Mouse (Mus musculus) heart, embryonic 10.5 days (tissue): ENCODE data around the gene Lbhd2. TPM values are rescaled to one million over a fixed set of nuclear protein-coding genes. Genes with fewer than 3 reads are reported as not detected.

ENCODE experiments used
- DNase-seq: peaks from one replicate; pipeline ENCODE4 v3.0.0-alpha.2; 2017; ENCODE audit warnings: low spot score
- H3K27ac ChIP-seq: fragments of 300-500 bp; sonication (generic); 2 replicates; pipeline ENCODE4 v1.5.1; 2016; ENCODE audit warnings: mild to moderate bottlenecking
- H3K27me3 ChIP-seq: fragments of 300-500 bp; sonication (generic); 2 replicates; pipeline ENCODE4 v1.6.1; 2016; ENCODE audit warnings: mild to moderate bottlenecking; ENCODE audit not compliant: poor library complexity, insufficient read depth, severe bottlenecking
- H3K36me3 ChIP-seq: fragments of 300-500 bp; sonication (generic); 2 replicates; pipeline ENCODE4 v1.6.1; 2016; ENCODE audit warnings: mild to moderate bottlenecking, moderate library complexity
- H3K4me1 ChIP-seq: fragments of 300-500 bp; sonication (generic); 2 replicates; pipeline ENCODE4 v1.6.1; 2016; ENCODE audit warnings: mild to moderate bottlenecking
- H3K4me3 ChIP-seq: fragments of 300-500 bp; sonication (generic); 2 replicates; pipeline ENCODE4 v1.5.1; 2016; ENCODE audit warnings: mild to moderate bottlenecking, moderate library complexity
- H3K9me3 ChIP-seq: fragments of 300-500 bp; sonication (generic); 2 replicates; pipeline ENCODE4 v1.6.1; 2016; ENCODE audit warnings: mild to moderate bottlenecking, moderate library complexity
- WGBS: fragments of 180-500 bp; shearing (Covaris S2); methylation state at CpG from one replicate; pipeline ENCODE4 v1.1.7; 2016; 5-methylcytosine and 5-hydroxymethylcytosine counted together
- polyA plus RNA-seq: library from polyadenylated mRNA; unstranded; fragments of >200 nt; fragmentation: Nextera tagmentation; extraction: Ambion mirVana; gene quantifications from 2 replicates; pipeline ENCODE4 v1.2.1, GENCODE M21; 2016

The Lbhd2 gene
- polyA plus RNA-seq, 1 experiment from 2014 or later = 0.21 TPM

GRCm38 (mm10) chr12:111413300-111413699 lies 6.7 kb downstream of the Lbhd2 start:
- peaks cover 41% of the 10 kb centered on the region for H3K4me1 ChIP-seq
- peak; percentile 96 for DNase-seq
- peaks cover 58% of the 10 kb centered on the region for H3K27me3 ChIP-seq
- H3K9me3 ChIP-seq = no peaks in the 10 kb centered on the region
- no peaks in the 10 kb centered on the region for H3K36me3 ChIP-seq
- peak overlapping the region; percentile 55 for H3K4me3 ChIP-seq
- WGBS = under 1% methylated on average over 21 of the region's 21 CpGs
- peak overlapping the region; percentile 85 for H3K27ac ChIP-seq

DNA sequence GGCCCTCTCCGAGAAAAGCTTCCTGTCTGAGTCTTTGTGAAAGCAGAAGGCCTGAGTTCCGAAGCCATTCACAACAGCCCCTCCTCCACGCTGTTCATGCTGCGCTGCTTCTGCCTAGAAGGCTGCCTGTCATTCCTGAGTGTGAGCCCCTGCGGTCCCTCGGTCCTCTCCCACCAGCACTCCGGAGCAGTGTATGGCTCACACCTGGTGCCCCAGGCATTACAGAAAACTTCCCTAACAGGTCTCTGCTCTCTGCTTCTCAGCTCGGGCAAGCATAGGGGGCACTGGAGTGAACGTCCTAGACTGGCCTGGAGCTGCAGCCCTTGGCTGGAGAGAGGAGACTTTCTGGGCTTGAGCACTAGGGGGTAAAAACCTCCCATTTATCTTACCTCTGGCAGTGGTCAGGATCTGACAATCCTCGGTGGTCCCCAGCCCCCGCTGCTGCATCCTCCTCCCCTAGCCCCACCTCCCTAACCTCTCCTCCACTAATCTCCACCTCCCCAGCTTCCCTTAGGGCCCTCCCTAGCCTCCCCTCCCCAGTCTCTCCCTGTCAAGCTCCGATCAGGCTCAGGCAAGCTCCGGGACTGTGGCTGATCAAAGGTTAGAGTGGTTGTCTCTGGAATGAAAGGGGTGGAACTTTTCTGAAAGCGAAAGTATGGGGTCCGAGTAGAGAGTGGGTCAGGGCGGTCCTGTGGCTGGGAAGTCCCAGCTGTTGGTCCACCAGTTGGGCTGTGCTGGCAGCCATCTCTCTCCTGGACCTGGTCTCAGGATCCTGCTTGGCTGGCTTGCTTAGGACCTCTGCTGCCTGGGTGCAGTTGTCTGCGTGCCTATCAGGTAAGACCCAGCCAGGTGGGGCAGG lies 10.5 kb downstream of the Lbhd2 start, which contains the start of gene Exoc3l4:
TSS of gene Exoc3l4 (plus strand) at position 97 of the 859 bp plus-strand sequence.
- 2% methylated on average over 17 of the region's 17 CpGs for WGBS
- Histone ChIP-seq H3K4me1 (peaks cover 59% of the 10 kb centered on the region), H3K4me3 (peak within 1 kb of the TSS; percentile 55), H3K9me3 (no peaks in the 10 kb centered on the region), H3K36me3 (no peaks in the 10 kb centered on the region), H3K27ac (peak within 1 kb of the TSS; percentile 69), H3K27me3 (peaks cover 56% of the 10 kb centered on the region)
- no peak for DNase-seq

DNA sequence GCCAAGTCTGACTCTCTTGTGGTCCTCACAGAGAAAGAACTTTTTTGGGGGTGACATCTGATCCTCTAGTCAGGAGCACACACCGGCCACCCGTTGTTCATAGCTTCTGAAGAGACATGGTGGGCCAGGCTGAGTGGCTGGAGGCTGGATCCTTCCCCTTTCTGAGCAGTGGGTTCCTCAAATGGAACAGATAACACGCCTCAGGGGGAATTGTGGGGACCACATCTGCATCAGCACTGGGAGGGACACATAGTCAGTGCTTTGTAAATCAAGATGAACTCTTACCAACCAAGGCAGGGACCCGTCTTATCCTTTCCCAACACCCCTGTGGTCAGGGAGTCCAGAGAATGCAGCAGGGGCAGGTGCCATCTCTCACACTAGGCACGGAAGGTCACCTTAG lies 13.3 kb downstream of the Lbhd2 start:
- WGBS = 75% methylated on average over 5 of the region's 5 CpGs
- peaks cover 78% of the 10 kb centered on the region for H3K27me3 ChIP-seq
- no peak overlapping the region for H3K27ac ChIP-seq
- no peaks in the 10 kb centered on the region for H3K36me3 ChIP-seq
- peaks cover 51% of the 10 kb centered on the region for H3K4me1 ChIP-seq
- no peak overlapping the region for H3K4me3 ChIP-seq
- DNase-seq = no peak
- H3K9me3 ChIP-seq = no peaks in the 10 kb centered on the region

- 26% methylated on average over 7 of the region's 7 CpGs for WGBS
- Histone ChIP-seq H3K36me3 (no peaks in the 10 kb centered on the region), H3K9me3 (no peaks in the 10 kb centered on the region), H3K27ac (peak overlapping the region; percentile 59), H3K4me3 (peak overlapping the region; percentile 23; the same call in 1 of the 2 replicates), H3K27me3 (peaks cover 84% of the 10 kb centered on the region), H3K4me1 (peaks cover 63% of the 10 kb centered on the region)
- no peak for DNase-seq
These were observed 14.5 kb downstream of the Lbhd2 start for GRCm38 (mm10) chr12:111420946-111421709.

DNA sequence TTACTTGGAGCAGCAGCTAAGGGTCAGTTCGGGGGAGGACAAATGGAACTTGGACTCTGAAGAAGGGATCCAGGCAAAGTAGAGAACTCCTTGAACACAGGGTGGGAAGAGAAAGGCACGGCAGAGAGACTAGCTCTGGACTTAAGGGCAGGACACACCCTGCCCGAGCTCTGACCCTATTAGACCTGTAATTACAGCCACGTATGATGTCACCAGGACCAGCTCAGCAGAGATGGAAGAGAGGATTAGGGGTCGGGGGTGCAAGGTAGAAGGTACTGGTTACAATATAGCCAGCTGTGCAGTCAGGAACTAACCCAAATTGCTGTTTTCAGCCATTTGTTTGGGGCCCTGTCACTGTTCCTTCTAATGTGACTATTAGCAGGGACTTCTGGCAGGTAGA lies 16.2 kb downstream of the Lbhd2 start:
- Histone ChIP-seq H3K36me3 (no peaks in the 10 kb centered on the region), H3K4me1 (peaks cover 53% of the 10 kb centered on the region), H3K9me3 (no peaks in the 10 kb centered on the region), H3K4me3 (no peak overlapping the region), H3K27ac (no peak overlapping the region), H3K27me3 (peaks cover 95% of the 10 kb centered on the region)
- DNase-seq = no peak
- WGBS = 61% methylated on average over 5 of the region's 5 CpGs

GRCm38 (mm10) chr12:111423570-111424129 lies 17.0 kb downstream of the Lbhd2 start:
- no peaks in the 10 kb centered on the region for H3K9me3 ChIP-seq
- H3K27ac ChIP-seq = no peak overlapping the region
- peak overlapping the region; percentile 49 for H3K4me3 ChIP-seq
- DNase-seq = no peak
- peaks cover 60% of the 10 kb centered on the region for H3K4me1 ChIP-seq
- H3K27me3 ChIP-seq = peaks cover 95% of the 10 kb centered on the region
- no peaks in the 10 kb centered on the region for H3K36me3 ChIP-seq
- 8% methylated on average over 43 of the region's 43 CpGs for WGBS

DNA sequence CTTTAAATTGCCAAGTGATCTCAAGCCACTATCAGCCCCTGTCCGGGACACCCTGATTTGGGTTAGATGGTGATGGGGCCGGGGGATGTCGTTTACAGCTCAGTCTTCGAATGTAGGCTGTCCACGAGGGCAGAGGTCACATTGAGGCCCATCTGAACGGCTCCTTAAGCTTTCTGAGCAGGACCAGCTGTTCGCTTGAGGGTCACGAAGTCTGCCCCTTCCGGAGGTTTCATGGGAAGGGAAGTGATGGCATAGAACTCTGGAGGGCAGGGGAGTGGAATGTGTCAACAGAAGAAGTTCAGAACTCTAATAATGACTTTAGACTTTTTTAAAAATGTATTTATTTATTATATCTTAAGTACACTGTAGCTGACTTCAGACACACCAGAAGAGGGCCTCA lies 17.9 kb downstream of the Lbhd2 start:
- Histone ChIP-seq H3K9me3 (no peaks in the 10 kb centered on the region), H3K4me3 (no peak overlapping the region), H3K4me1 (peaks cover 68% of the 10 kb centered on the region), H3K36me3 (no peaks in the 10 kb centered on the region), H3K27ac (no peak overlapping the region), H3K27me3 (peaks cover 95% of the 10 kb centered on the region)
- no peak for DNase-seq
- WGBS = 35% methylated on average over 9 of the region's 9 CpGs

- H3K4me3 ChIP-seq = peak overlapping the region; percentile 24; the same call in 1 of the 2 replicates
- 0 out of 2 replicates have a peak overlapping the region, but pooled peaks have one; percentile 30 for H3K27ac ChIP-seq
- no peaks in the 10 kb centered on the region for H3K9me3 ChIP-seq
- DNase-seq = no peak
- WGBS = 8% methylated on average over 15 of the region's 15 CpGs
- peaks cover 71% of the 10 kb centered on the region for H3K4me1 ChIP-seq
- H3K27me3 ChIP-seq = peaks cover 95% of the 10 kb centered on the region
- no peaks in the 10 kb centered on the region for H3K36me3 ChIP-seq
These were observed 18.6 kb downstream of the Lbhd2 start for GRCm38 (mm10) chr12:111425258-111425657.

- Histone ChIP-seq H3K4me1 (peaks cover 71% of the 10 kb centered on the region), H3K27ac (no peak overlapping the region), H3K27me3 (peaks cover 97% of the 10 kb centered on the region), H3K4me3 (peak overlapping the region; percentile 24; the same call in 1 of the 2 replicates), H3K36me3 (no peaks in the 10 kb centered on the region), H3K9me3 (no peaks in the 10 kb centered on the region)
- DNase-seq = peak; percentile 93
- WGBS = 18% methylated on average over 29 of the region's 29 CpGs
These were observed 19.3 kb downstream of the Lbhd2 start for GRCm38 (mm10) chr12:111425789-111426460.

GRCm38 (mm10) chr12:111427438-111428113 lies 21.0 kb downstream of the Lbhd2 start:
- no peaks in the 10 kb centered on the region for H3K9me3 ChIP-seq
- H3K36me3 ChIP-seq = no peaks in the 10 kb centered on the region
- no peak overlapping the region for H3K27ac ChIP-seq
- H3K27me3 ChIP-seq = peaks cover 97% of the 10 kb centered on the region
- 52% methylated on average over 12 of the region's 12 CpGs for WGBS
- H3K4me3 ChIP-seq = no peak overlapping the region
- no peak for DNase-seq
- peaks cover 76% of the 10 kb centered on the region for H3K4me1 ChIP-seq

GRCm38 (mm10) chr12:111428364-111428763 lies 21.8 kb downstream of the Lbhd2 start:
- peaks cover 79% of the 10 kb centered on the region for H3K4me1 ChIP-seq
- no peaks in the 10 kb centered on the region for H3K36me3 ChIP-seq
- WGBS = 21% methylated on average over 8 of the region's 8 CpGs
- DNase-seq = no peak
- H3K9me3 ChIP-seq = no peaks in the 10 kb centered on the region
- H3K4me3 ChIP-seq = peak overlapping the region; percentile 63; the same call in 1 of the 2 replicates
- H3K27me3 ChIP-seq = peaks cover 97% of the 10 kb centered on the region
- H3K27ac ChIP-seq = peak overlapping the region; percentile 84
